ENCODE assay signal across 15 mouse cellular contexts in the genomic region with DNA sequence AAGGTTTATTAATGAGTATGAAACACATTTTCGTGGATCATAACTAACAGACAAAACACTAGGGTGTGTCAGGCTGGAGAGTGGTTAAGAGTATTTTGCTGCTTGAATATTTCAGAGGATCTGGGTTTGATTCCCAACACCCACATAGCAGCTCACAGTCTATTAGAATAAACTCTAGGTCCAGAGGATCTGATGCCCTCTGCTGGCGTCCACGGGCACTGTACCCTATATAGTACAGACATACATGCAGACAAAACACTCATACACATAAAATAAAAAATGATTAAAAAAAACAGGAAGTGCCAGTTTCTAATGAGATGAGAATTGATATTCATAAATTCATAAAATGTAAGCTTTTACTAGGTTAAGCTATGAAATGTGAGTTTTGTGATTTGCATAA. TPM values are rescaled to one million over a fixed set of nuclear protein-coding genes. Genes with fewer than 3 reads are reported as not detected.
DNase-seq lines count a peak whose midpoint lies in the region; ATAC-seq and TF ChIP-seq lines count a peak whose summit lies in the region.
"Had no signal": no experiment of that assay in that cellular context is flagged by ENCODE, and none has a peak within 500 bp of the region (broad histone marks: within the 10 kb centered on the region; RNA-seq: fewer than 3 reads in every experiment).

No protein-coding gene starts in this region.

- 90% methylated on average over 3 of the region's 3 CpGs for WGBS in lung, embryonic 14.5 days

- DNase-seq in gastrocnemius, adult 2 months, result no peak
- DNase-seq in gastrocnemius, adult 18-20 months (ENCODE audit: low spot score), result no peak
- DNase-seq in lung, embryonic 14.5 days, result no peak
- no peak for DNase-seq in lung, postnatal 10 days
- DNase-seq in G1E (ENCODE audit: low spot score), result no peak
- no peak for DNase-seq in heart, postnatal 14 days
- no peak for DNase-seq in adipocyte (ENCODE audit: low spot score)
- DNase-seq: adrenal gland, adult 8-10 months; cerebellum, adult 8-10 months; forebrain, postnatal 0 days; kidney, adult 11 months; retina, postnatal 1 day had no signal

- no peak for ATAC-seq in lung, embryonic 14.5 days (ENCODE audit: insufficient read depth)
- ATAC-seq in G1E (ENCODE audit: extremely low read depth, insufficient number of reproducible peaks, low FRiP score, poor library complexity, severe bottlenecking), result peak; percentile 46
- ATAC-seq in megakaryocyte-erythroid progenitor cell, adult 5-6 weeks (replicated peaks; ENCODE audit: low FRiP score, low TSS enrichment, poor library complexity, severe bottlenecking), result peak; percentile 77; the same call in 1 of the 2 replicates
- ATAC-seq: forebrain, postnatal 0 days had no signal

- H3K4me1 ChIP-seq in lung, embryonic 14.5 days (ENCODE audit: insufficient read depth), result no peaks in the 10 kb centered on the region
- peaks cover 5% of the 10 kb centered on the region; the same call in 1 of the 2 replicates for H3K4me1 ChIP-seq in G1E (ENCODE audit: insufficient read depth, low read depth, low read length)
- H3K4me1 ChIP-seq: embryonic facial prominence, embryonic 13.5 days; neural tube, embryonic 12.5 days had no signal

- no peaks in the 10 kb centered on the region for H3K27me3 ChIP-seq in lung, embryonic 14.5 days (ENCODE audit: insufficient read depth, low read length)
- H3K27me3 ChIP-seq in G1E (ENCODE audit: insufficient read depth, low read length), result no peaks in the 10 kb centered on the region
- H3K27me3 ChIP-seq: embryonic facial prominence, embryonic 13.5 days; neural tube, embryonic 12.5 days had no signal

- H3K27ac ChIP-seq in gastrocnemius, adult 2 months, result no peak overlapping the region
- no peak overlapping the region for H3K27ac ChIP-seq in lung, embryonic 14.5 days (ENCODE audit: low read depth)
- H3K27ac ChIP-seq: embryonic facial prominence, embryonic 13.5 days; neural tube, embryonic 12.5 days had no signal

- TF ChIP-seq CTCF in gastrocnemius, adult 2 months (IDR thresholded peaks at IDR 0.05), result peak; percentile 51
- TF ChIP-seq CTCF in lung, embryonic 14.5 days (IDR thresholded peaks at IDR 0.05; ENCODE audit: low read depth), result peak; percentile 29; the same call in 1 of the 2 replicates
- no peak for TF ChIP-seq CTCF in G1E (IDR thresholded peaks at IDR 0.05; ENCODE audit: low read depth, low read length)

- no peak overlapping the region for H3K9ac ChIP-seq in lung, embryonic 14.5 days
- H3K9ac ChIP-seq: embryonic facial prominence, embryonic 13.5 days; forebrain, postnatal 0 days; neural tube, embryonic 12.5 days had no signal

- no peak overlapping the region for H3K4me3 ChIP-seq in gastrocnemius, adult 2 months
- H3K4me3 ChIP-seq in lung, embryonic 14.5 days (ENCODE audit: low read depth, low read length), result no peak overlapping the region
- no peak overlapping the region for H3K4me3 ChIP-seq in G1E (ENCODE audit: low read depth, low read length)
- H3K4me3 ChIP-seq: embryonic facial prominence, embryonic 13.5 days; neural tube, embryonic 12.5 days had no signal

- no peaks in the 10 kb centered on the region for H3K9me3 ChIP-seq in lung, embryonic 14.5 days (ENCODE audit: low read depth, low read length)
- no peaks in the 10 kb centered on the region for H3K9me3 ChIP-seq in G1E (replicated peaks)
- H3K9me3 ChIP-seq: embryonic facial prominence, embryonic 13.5 days; neural tube, embryonic 12.5 days had no signal

- intact Hi-C loops in gastrocnemius, adult 2 months (cut with DNase I), result no loop called here
- intact Hi-C loops in heart, postnatal 14 days (cut with DNase I), result no loop called here

- peaks cover 33% of the 10 kb centered on the region; the same call in 1 of the 2 replicates for H3K36me3 ChIP-seq in lung, embryonic 14.5 days (ENCODE audit: insufficient read depth)
- peaks cover 94% of the 10 kb centered on the region for H3K36me3 ChIP-seq in G1E (replicated peaks)

- no peak overlapping the region for H3K4me2 ChIP-seq in lung, embryonic 14.5 days
- H3K4me2 ChIP-seq: embryonic facial prominence, embryonic 13.5 days; neural tube, embryonic 12.5 days had no signal

RNA-seq across cellular contexts. Expression of gene Jade1, which starts 56.7 kb away (rescaled TPM):
- 10 to 100 TPM; 17.5 to 24.2 TPM for total RNA-seq in gastrocnemius, adult 2 months (2021)
- 10 to 100 TPM; 17.7 to 19.4 TPM for total RNA-seq in gastrocnemius, adult 18-20 months (2021)
- 10.3 and 10.5 TPM in 2 replicates for polyA plus RNA-seq in lung, embryonic 14.5 days (2014; fragmentation: Nextera tagmentation; extraction: Ambion mirVana)
- total RNA-seq in G1E (2014; fragmentation: Nextera tagmentation) (129 and 146 TPM in 2 replicates), G1E (2017) (138 and 159 TPM in 2 replicates)
- 48.2 and 63.7 TPM in 2 replicates for polyA plus RNA-seq in G1E (2012)
- total RNA-seq in megakaryocyte-erythroid progenitor cell, adult 5-6 weeks (2014; fragmentation: Nextera tagmentation), result 29.8 and 38.0 TPM in 2 replicates
- 36.1 and 36.3 TPM in 2 replicates for total RNA-seq in megakaryocyte-erythroid progenitor cell, adult 5-6 weeks (2017)
- 10 to 100 TPM; 28.1 to 28.6 TPM for total RNA-seq in heart, postnatal 14 days (2021)
